Mouse (Mus musculus) cerebellum, adult 2 months (tissue): ENCODE results near the gene Cyp2w1. TPM values are rescaled to one million over a fixed set of nuclear protein-coding genes. Genes with fewer than 3 reads are reported as not detected.
A peak's percentile ranks its signal among the peaks of the same experiment; 100 is the strongest.

ENCODE experiments used
- DNase-seq, 2 experiments: peaks; one replicate each; pipeline ENCODE4 v3.0.0; 2021
- H3K27ac ChIP-seq: fragments of 200-500 bp; 2 replicates; pipeline ENCODE4 v1.5.1; 2012; ENCODE audit warnings: low read length, control low read depth, inconsistent platforms; ENCODE audit not compliant: insufficient read depth
- H3K27me3 ChIP-seq: fragments of 200-500 bp; 2 replicates; pipeline ENCODE4 v1.6.1; 2012; ENCODE audit warnings: inconsistent platforms, mild to moderate bottlenecking, low read length, moderate library complexity; ENCODE audit not compliant: control insufficient read depth, insufficient read depth
- H3K4me1 ChIP-seq: fragments of 200-500 bp; 2 replicates; pipeline ENCODE4 v1.6.1; 2011; ENCODE audit warnings: low read length; ENCODE audit not compliant: control insufficient read depth, insufficient read depth
- H3K4me3 ChIP-seq: fragments of 200-500 bp; replicated peaks from 2 replicates; pipeline ENCODE3; 2011; ENCODE audit warnings: mild to moderate bottlenecking, low read depth, low read length, control low read depth; ENCODE audit not compliant: insufficient read depth
- CTCF ChIP-seq: fragments of 200-500 bp; IDR thresholded peaks from 2 replicates; pipeline ENCODE4 v1.5.1; 2011; ENCODE audit warnings: low read depth, mild to moderate bottlenecking, control low read depth, low read length, moderate library complexity, borderline replicate concordance; ENCODE audit not compliant: insufficient read depth
- POLR2A ChIP-seq: fragments of 200-500 bp; IDR thresholded peaks from 2 replicates; pipeline ENCODE4 v1.6.1; 2011; ENCODE audit warnings: low read length, control low read depth, borderline replicate concordance; ENCODE audit not compliant: insufficient read depth
- WGBS: fragments of 180-500 bp; shearing (Covaris S2); methylation state at CpG from one replicate; pipeline ENCODE4 v1.1.7; 2018; 5-methylcytosine and 5-hydroxymethylcytosine counted together
- polyA plus RNA-seq: library from polyadenylated mRNA; depleted of rRNA; stranded (reverse); fragments of >200 nt; gene quantifications from 2 replicates; pipeline ENCODE4 v1.2.3, GENCODE M21; 2012

Gene Cyp2w1
- polyA plus RNA-seq, 1 experiment = not detected

DNA sequence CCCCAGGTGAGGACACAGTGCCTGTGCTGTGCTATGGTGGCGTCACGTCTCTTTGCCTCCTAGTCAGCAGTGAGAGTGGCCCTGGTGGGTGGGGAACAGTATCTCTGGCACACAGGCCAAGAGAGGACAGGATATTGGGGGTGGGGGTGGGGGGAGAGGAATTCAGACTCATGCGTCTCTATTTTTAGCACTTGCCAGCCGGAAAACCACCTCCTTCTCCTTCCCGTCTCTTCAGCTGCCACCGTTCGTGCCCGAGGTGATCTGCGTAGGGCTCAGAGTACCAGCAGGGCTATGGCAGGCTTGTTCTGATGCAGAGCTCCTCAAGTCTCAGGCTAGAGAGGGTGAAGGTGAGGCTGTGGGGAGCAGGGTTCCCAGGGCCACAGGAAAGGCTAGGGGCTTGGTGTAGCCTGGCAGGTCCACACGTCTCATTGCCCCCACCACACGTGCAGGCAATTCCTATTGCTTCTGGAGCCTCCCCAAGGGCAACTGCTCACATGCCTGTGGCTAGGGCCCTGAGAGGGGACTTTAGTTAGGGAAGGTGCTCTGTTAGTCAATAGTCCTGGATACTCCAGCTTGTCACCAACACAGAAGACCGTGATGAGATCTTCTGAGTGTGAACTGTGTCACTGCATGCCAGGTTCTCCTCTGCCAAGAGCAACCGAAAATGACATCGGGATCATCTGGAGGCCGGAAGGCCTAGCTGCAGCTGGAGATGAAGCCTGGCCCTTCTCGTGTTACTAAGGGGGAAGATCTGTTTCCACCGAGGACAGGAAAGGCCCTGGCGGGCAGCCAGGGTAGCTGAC, 25.3 kb downstream of the Cyp2w1 start, which contains the start of gene Gpr146:
Gpr146 (plus strand) TSS at position 230 of the 803 bp plus-strand sequence.
- 52% methylated on average over 18 of the region's 18 CpGs for WGBS

DNA sequence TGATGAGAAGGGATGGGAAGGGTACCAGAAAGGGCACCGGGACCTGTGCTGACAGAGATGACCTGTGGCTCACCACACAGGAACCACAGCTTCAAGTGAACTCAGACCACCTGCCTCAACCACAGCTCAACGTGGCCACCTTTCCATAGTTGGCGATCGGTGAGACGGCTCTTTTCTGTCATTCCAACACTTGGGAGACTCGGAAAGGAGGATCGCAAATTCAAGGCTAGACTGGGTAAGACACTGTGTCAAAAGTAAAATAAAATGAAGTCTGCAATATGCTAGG, 25.8 kb downstream of the Cyp2w1 start:
- WGBS = 86% methylated on average over 7 of the region's 7 CpGs
- no peak overlapping the region for H3K4me3 ChIP-seq
- TF ChIP-seq POLR2A = no peak
- peaks cover 7% of the 10 kb centered on the region for H3K4me1 ChIP-seq
- DNase-seq = no peak
- H3K27ac ChIP-seq = no peak overlapping the region
- H3K27me3 ChIP-seq = no peaks in the 10 kb centered on the region

More for the DNA sequence above, 25.3 kb downstream of the Cyp2w1 start, which contains the start of gene Gpr146:
- Histone ChIP-seq H3K27me3 (no peaks in the 10 kb centered on the region), H3K4me1 (peaks cover 6% of the 10 kb centered on the region), H3K4me3 (no peak within 1 kb of the TSS), H3K27ac (no peak within 1 kb of the TSS)
- TF ChIP-seq CTCF (no peak), POLR2A (no peak)
- peak in 1 of 2 experiments; percentile 25 for DNase-seq

GRCm38 (mm10) chr5:139378986-139379629, 26.7 kb downstream of the Cyp2w1 start:
- H3K4me1 ChIP-seq = peaks cover 9% of the 10 kb centered on the region
- WGBS = 63% methylated on average over 21 of the region's 21 CpGs
- TF ChIP-seq CTCF (no peak), POLR2A (no peak)
- no peaks in the 10 kb centered on the region for H3K27me3 ChIP-seq
- DNase-seq = peak; percentile 28 to 41
- no peak overlapping the region for H3K4me3 ChIP-seq
- no peak overlapping the region for H3K27ac ChIP-seq

- TF ChIP-seq POLR2A = no peak
- WGBS = 15% methylated on average over 8 of the region's 8 CpGs
- DNase-seq = no peak
- peaks cover 15% of the 10 kb centered on the region for H3K4me1 ChIP-seq
- no peaks in the 10 kb centered on the region for H3K27me3 ChIP-seq
- peak overlapping the region; percentile 72 for H3K4me3 ChIP-seq
- no peak overlapping the region for H3K27ac ChIP-seq
These were observed 27.5 kb downstream of the Cyp2w1 start for GRCm38 (mm10) chr5:139379771-139380384.

DNA sequence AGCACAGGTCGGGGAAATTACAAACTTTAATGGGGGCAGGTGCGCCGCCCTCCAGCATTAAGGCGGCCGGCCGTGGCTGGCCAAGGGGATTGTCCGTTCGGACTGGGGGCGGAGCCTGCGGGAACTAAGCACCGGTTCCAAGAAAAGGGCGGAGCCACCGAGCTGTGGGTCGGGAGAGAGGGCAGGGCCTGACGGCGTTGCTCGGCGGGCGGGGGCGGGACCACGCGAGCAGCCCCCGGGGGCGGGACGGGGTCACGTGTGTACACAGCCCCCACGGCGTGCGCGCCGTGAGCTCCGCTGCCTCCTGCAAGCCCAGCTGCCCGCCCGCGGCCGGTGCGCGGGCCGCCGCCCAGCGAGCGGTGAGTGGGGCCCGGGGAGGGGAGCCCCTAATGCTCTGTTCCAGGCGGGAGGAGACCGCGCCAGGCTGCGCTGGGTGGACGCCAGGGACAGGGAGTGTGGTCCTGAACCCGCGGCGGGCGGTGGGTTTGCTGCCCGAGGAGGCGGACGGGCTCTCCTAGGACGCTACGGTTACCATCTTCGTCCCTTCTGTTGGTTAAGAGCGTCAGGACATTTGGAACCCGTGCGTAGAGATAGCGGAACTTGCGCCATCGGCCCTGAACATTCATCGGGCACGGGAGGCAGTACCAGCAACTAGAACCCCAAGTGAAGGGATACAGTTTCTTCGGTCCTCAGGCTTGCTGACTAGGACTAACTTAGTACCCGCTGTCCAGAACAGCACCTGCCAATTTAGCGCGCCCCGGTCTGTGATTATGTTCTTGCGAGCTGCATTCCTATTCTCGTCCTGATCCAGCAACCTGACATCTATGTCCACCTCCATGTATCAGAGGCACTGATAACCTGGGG, 28.2 kb downstream of the Cyp2w1 start:
- Histone ChIP-seq H3K4me1 (peaks cover 15% of the 10 kb centered on the region), H3K27ac (peak overlapping the region; percentile 35), H3K4me3 (peak overlapping the region; percentile 72), H3K27me3 (no peaks in the 10 kb centered on the region)
- 0 out of 2 replicates have a peak, but pooled peaks have one; percentile 31 for TF ChIP-seq POLR2A
- no peak for TF ChIP-seq CTCF
- peak; percentile 89 to 91 for DNase-seq
- WGBS = under 1% methylated on average over 56 of the region's 73 CpGs

GRCm38 (mm10) chr5:139381586-139382513, 29.4 kb downstream of the Cyp2w1 start:
- no peak for TF ChIP-seq CTCF
- TF ChIP-seq POLR2A = no peak
- 77% methylated on average over 18 of the region's 18 CpGs for WGBS
- peak in 1 of 2 experiments; percentile 44 for DNase-seq
- no peaks in the 10 kb centered on the region for H3K27me3 ChIP-seq
- peaks cover 15% of the 10 kb centered on the region for H3K4me1 ChIP-seq
- H3K4me3 ChIP-seq = peak overlapping the region; percentile 31
- peak overlapping the region; percentile 55 for H3K27ac ChIP-seq
